Mouse (Mus musculus) liver, embryonic 12.5 days (tissue): ENCODE data around the gene Pdzk1ip1. TPM values are rescaled to one million over a fixed set of nuclear protein-coding genes. Genes with fewer than 3 reads are reported as not detected.

Experiments used
- ATAC-seq: fragments of 200-750 bp; cut with Nextera tagmentation; 2 replicates; pipeline ENCODE4 v1.8.0; 2017; ENCODE audit warnings: moderate number of reproducible peaks, mild to moderate bottlenecking, moderate library complexity
- H3K27ac ChIP-seq: fragments of 300-500 bp; sonication (generic); 2 replicates; pipeline ENCODE4 v1.5.1; 2016; ENCODE audit warnings: mild to moderate bottlenecking
- H3K27me3 ChIP-seq: fragments of 300-500 bp; sonication (generic); replicated peaks from 2 replicates; pipeline ENCODE4 v1.6.1; 2016; ENCODE audit warnings: mild to moderate bottlenecking, moderate library complexity
- H3K36me3 ChIP-seq: fragments of 300-500 bp; sonication (generic); 2 replicates; pipeline ENCODE4 v1.6.1; 2016; ENCODE audit warnings: mild to moderate bottlenecking, moderate library complexity
- H3K4me1 ChIP-seq: fragments of 300-500 bp; sonication (generic); 2 replicates; pipeline ENCODE4 v1.6.1; 2016
- H3K4me2 ChIP-seq: fragments of 300-500 bp; sonication (generic); 2 replicates; pipeline ENCODE4 v1.6.1; 2016; ENCODE audit warnings: mild to moderate bottlenecking, moderate library complexity
- H3K4me3 ChIP-seq: fragments of 300-500 bp; sonication (generic); 2 replicates; pipeline ENCODE4 v1.5.1; 2016; ENCODE audit warnings: mild to moderate bottlenecking, moderate library complexity
- H3K9ac ChIP-seq: fragments of 300-500 bp; sonication (generic); 2 replicates; pipeline ENCODE4 v1.6.1; 2016; ENCODE audit warnings: mild to moderate bottlenecking, moderate library complexity
- H3K9me3 ChIP-seq: fragments of 300-500 bp; sonication (generic); replicated peaks from 2 replicates; pipeline ENCODE4 v1.6.1; 2016; ENCODE audit warnings: mild to moderate bottlenecking, moderate library complexity
- whole genome bisulfite sequencing: fragments of 180-500 bp; shearing (Covaris S2); methylation state at CpG from one replicate; pipeline ENCODE4 v1.1.7; 2016; ENCODE audit not compliant: insufficient replicate concordance; 5-methylcytosine and 5-hydroxymethylcytosine counted together
- polyA plus RNA-seq: library from polyadenylated mRNA; unstranded; fragments of >200 nt; fragmentation: Nextera tagmentation; extraction: Ambion mirVana; gene quantifications from 2 replicates; pipeline ENCODE4 v1.2.1, GENCODE M21; 2016

Pdzk1ip1 gene
- polyA plus RNA-seq, 1 experiment from 2014 or later, result 30.2 TPM

DNA sequence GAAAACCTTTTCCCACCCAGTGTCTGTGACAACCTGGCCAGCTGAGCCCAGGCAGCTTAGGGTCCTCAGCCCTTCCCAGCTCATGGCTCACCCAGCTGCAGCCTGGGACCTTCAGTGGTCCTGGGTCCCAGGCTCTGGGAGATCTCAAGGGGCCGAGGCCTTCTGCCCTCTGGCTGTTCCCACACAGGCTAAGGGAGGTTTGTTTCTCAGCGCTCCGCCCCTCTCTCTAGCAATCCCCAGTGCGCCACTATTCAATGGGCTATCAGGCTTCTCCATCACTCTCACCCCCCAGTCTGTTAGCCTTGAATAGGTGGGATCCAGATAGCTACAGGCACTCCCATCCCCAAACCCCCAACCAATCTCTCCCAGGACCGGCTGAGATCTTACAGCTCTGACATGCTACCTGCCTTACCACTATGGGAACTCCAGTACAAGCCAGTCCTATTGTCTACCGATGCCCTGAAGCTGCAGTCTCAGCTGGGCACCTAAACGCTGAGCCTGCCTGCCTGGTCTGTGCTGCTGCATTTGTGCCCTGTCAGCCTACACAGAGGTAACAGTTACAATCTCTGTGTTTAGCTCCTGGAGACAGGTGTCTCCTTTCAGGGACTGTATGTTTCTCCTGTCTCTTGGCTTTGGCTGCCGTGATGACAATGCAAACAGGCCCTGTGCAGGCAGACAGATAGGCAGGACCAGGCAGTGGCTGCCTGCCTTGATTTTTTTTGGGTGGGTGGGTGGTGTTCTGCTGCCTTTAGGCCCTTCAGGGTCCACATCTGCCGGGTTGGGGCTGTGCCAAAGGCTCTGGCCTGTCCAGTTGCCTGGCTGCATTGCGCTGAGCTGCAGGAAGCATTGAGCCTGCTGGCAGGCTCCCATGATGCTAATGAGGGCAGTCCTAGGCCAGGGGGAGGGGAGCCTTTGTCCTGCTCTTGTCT, 9.4 kb upstream of the Pdzk1ip1 start:
- Histone ChIP-seq H3K4me1 (peaks cover 58% of the 10 kb centered on the region), H3K4me3 (no peak overlapping the region), H3K9me3 (no peaks in the 10 kb centered on the region), H3K27me3 (no peaks in the 10 kb centered on the region), H3K4me2 (no peak overlapping the region), H3K27ac (no peak overlapping the region), H3K9ac (no peak overlapping the region), H3K36me3 (no peaks in the 10 kb centered on the region)
- peak; percentile 17; the same call in 1 of the 2 replicates for ATAC-seq
- 48% methylated on average over 10 of the region's 10 CpGs for WGBS

DNA sequence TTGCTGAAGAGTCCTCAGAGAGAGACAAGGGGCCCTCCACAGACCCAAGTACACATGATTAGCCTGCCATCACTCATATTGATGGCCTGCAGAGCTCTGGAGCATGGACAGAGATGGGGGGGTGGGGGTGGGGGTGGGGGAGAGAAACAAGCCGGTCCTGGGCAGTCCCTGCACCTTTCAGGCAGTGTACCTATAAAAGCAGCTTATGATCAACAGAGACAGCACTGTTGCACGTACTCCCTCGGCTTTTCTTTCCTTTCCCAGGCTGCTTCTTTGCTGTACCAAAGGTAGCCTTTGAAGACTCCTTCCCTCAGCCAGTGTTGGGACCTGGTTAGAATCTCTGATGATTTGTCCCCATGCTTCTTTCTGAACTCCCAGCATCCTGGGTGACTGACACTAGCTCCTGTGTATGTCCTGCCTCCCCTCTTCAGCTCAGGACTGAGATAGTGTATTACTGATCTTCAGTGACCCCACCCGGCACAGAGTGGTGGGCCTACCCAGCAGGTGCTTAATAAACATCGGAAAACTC, 8.6 kb upstream of the Pdzk1ip1 start:
- 61% methylated on average over 5 of the region's 5 CpGs for WGBS
- no peak overlapping the region for H3K4me3 ChIP-seq
- no peaks in the 10 kb centered on the region for H3K27me3 ChIP-seq

DNA sequence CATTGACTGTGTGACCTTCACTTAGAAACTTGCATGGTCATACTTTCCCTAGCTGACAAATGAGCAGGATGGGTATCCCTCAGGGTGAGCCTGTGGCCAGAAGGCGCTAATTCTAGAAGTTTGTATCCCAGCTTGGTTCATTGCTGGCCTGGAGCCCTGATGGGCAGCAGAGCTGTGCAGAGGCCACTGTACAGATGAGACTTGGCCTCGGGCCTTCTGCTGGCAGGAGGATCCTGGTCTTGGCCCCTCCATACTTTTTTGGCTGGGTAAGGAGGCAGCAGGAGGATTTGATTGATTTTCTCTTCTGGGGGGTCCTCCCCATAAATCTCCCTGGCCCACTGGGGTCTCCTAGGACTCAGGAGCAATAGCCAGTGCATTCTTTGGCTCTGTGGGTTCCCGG, 5.5 kb upstream of the Pdzk1ip1 start:
- Histone ChIP-seq H3K27ac (no peak overlapping the region), H3K4me2 (no peak overlapping the region), H3K4me3 (no peak overlapping the region), H3K4me1 (peaks cover 67% of the 10 kb centered on the region), H3K27me3 (peaks cover 11% of the 10 kb centered on the region), H3K9ac (no peak overlapping the region), H3K36me3 (no peaks in the 10 kb centered on the region), H3K9me3 (no peaks in the 10 kb centered on the region)
- ATAC-seq, result no peak
- WGBS, result 88% methylated on average over 3 of the region's 3 CpGs

More for the DNA sequence above, 8.6 kb upstream of the Pdzk1ip1 start:
- Histone ChIP-seq H3K4me2 (no peak overlapping the region), H3K27ac (peak overlapping the region; percentile 13; the same call in 1 of the 2 replicates), H3K4me1 (peaks cover 56% of the 10 kb centered on the region), H3K9ac (no peak overlapping the region), H3K9me3 (no peaks in the 10 kb centered on the region), H3K36me3 (no peaks in the 10 kb centered on the region)
- ATAC-seq, result no peak

DNA sequence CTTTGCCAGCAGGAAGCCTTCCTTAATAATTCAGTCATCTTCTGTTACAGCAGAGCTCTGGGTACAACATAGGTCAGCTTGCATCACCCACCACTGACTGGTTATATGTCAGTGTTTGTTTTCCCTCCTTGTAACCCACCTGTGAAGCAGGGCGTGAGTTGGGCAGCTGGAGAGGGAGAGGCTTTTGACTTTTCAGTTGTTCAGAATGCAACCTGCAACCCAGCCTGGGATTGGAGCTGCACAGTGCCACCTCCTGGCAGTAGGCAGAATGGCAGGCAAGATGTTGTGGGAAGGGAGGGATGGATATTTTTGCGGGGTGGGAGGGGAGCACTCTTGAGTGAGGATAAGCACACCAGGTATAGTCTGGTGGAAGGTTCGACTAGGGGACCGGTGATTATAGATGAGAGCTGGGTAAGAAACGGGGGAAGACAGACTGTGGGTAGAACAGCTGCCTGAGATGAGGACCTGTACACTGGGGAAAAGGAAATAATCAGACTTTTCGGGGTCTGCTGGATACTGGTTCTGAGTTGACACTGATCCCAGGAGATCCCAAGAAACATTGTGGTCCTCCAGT, 2.9 kb upstream of the Pdzk1ip1 start:
- H3K9ac ChIP-seq, result no peak overlapping the region
- H3K4me1 ChIP-seq, result peaks cover 73% of the 10 kb centered on the region
- WGBS, result 19% methylated on average over 6 of the region's 6 CpGs
- H3K27me3 ChIP-seq, result peaks cover 13% of the 10 kb centered on the region
- no peak overlapping the region for H3K4me3 ChIP-seq
- H3K36me3 ChIP-seq, result no peaks in the 10 kb centered on the region
- no peaks in the 10 kb centered on the region for H3K9me3 ChIP-seq
- ATAC-seq, result peak; percentile 50
- H3K27ac ChIP-seq, result no peak overlapping the region; the same call in 1 of the 2 replicates
- H3K4me2 ChIP-seq, result no peak overlapping the region

DNA sequence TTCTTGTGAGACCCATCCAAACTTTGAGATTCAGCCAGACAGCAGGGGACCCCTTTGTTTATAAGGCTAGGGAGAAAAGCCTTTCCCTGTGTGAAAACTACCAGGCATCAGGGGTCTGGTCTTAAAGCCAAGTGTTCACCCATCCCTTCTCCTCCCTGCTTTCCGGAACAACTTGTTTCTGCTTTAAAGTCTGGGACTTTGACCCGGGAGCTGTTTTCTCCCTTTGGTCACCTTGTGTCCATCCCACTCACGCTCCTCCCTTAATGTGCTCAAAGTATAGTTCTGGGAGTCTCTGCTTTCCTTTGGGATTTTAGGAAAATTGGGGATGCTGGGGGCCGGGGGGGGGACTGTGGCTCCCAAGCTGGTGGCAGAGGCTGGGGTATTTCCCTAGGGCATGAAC, 2.3 kb upstream of the Pdzk1ip1 start:
- Histone ChIP-seq H3K4me2 (no peak overlapping the region), H3K4me1 (peaks cover 76% of the 10 kb centered on the region), H3K9me3 (no peaks in the 10 kb centered on the region), H3K36me3 (no peaks in the 10 kb centered on the region), H3K9ac (peak overlapping the region; percentile 35; the same call in 1 of the 2 replicates), H3K27me3 (peaks cover 13% of the 10 kb centered on the region), H3K27ac (no peak overlapping the region), H3K4me3 (no peak overlapping the region)
- 66% methylated on average over 4 of the region's 4 CpGs for WGBS
- ATAC-seq, result no peak

DNA sequence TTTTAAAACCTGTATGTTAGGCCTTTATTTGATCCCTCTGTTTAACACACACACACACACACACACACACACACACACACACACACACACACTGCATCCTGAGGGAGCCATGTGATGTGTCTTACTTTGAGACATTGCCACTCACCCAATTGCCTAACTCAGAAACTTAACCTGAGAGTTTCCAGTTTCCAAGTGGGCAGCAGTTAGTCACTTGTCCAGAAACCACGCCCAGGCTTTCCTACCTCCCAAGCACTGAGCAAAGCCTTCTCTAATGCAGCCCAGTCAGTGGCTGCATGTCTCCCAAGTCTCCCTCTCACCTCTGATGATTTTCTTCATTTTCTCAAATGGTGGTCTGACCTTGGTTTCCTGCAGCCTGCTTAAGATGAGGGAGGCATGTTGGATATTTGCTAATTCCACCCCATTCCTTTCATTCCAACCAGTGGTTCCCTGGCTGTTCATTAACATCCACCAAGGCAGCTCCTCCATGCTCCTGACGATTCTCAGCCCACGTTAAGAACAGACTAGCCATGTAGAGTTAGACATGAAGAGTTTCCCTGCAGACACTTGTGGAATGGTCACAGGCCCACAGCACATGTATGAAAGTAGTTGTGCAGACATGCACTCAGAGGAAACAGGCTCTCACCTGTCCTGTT, 1.6 kb upstream of the Pdzk1ip1 start:
- no peak overlapping the region for H3K4me3 ChIP-seq
- H3K4me2 ChIP-seq, result no peak overlapping the region
- peak overlapping the region; percentile 35; the same call in 1 of the 2 replicates for H3K9ac ChIP-seq
- no peaks in the 10 kb centered on the region for H3K36me3 ChIP-seq
- peaks cover 13% of the 10 kb centered on the region for H3K27me3 ChIP-seq
- peaks cover 76% of the 10 kb centered on the region for H3K4me1 ChIP-seq
- ATAC-seq, result no peak
- WGBS, result 64% methylated on average over 3 of the region's 3 CpGs
- no peaks in the 10 kb centered on the region for H3K9me3 ChIP-seq
- H3K27ac ChIP-seq, result peak overlapping the region; percentile 23; the same call in 1 of the 2 replicates

DNA sequence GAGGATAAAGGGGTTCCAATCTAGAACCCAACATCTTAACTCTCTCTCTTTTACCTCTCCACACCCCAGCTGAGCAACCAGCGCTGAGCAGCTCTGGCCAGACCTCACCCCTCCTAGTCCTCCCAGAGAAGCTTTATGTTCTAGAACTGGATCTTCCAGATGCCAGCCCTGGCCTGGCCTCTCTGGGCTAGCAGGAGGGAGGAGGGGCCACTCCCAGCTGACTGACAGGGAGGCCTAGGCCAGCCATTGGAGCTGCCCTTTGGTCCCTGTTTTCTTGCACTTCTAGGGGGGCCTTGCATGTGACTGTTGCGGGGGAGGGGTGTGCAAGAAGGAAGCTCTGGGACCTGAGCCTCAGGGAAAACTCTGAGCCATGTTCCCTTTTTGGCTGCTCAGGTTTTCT, 2.1 kb downstream of the Pdzk1ip1 start:
- peaks cover 13% of the 10 kb centered on the region for H3K27me3 ChIP-seq
- 59% methylated on average over 2 of the region's 2 CpGs for WGBS

DNA sequence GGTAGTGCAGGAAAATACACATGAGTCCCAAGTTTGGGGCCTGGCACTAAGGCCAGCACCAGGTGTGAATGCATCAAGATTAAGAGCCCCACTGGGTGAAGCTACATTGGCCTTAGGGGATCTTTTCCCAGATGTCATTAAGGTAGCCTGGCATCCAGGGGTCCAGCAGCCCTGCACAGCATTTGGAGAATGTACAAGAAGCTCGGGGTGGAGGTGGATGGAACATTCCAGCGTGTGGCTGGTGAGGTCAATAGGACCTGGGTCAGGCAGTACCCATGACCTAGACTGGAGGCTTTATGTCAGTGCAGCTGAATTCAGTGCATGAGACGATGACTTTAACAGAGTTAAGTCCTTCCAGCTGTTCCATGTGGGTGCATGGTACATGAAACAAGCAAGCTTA, 3.3 kb downstream of the Pdzk1ip1 start:
- WGBS, result 80% methylated on average over 3 of the region's 3 CpGs
- Histone ChIP-seq H3K4me2 (peak overlapping the region; percentile 79), H3K4me1 (peaks cover 97% of the 10 kb centered on the region), H3K9me3 (no peaks in the 10 kb centered on the region), H3K27me3 (peaks cover 13% of the 10 kb centered on the region), H3K9ac (no peak overlapping the region), H3K4me3 (no peak overlapping the region), H3K36me3 (no peaks in the 10 kb centered on the region), H3K27ac (peak overlapping the region; percentile 99)
- ATAC-seq, result no peak

More for the DNA sequence above, 2.1 kb downstream of the Pdzk1ip1 start:
- H3K4me1 ChIP-seq, result peaks cover 96% of the 10 kb centered on the region
- peak overlapping the region; percentile 51 for H3K9ac ChIP-seq
- H3K36me3 ChIP-seq, result no peaks in the 10 kb centered on the region
- H3K9me3 ChIP-seq, result no peaks in the 10 kb centered on the region
- H3K27ac ChIP-seq, result peak overlapping the region; percentile 99
- peak overlapping the region; percentile 47 for H3K4me3 ChIP-seq
- H3K4me2 ChIP-seq, result peak overlapping the region; percentile 79
- peak; percentile 14; the same call in 1 of the 2 replicates for ATAC-seq

DNA sequence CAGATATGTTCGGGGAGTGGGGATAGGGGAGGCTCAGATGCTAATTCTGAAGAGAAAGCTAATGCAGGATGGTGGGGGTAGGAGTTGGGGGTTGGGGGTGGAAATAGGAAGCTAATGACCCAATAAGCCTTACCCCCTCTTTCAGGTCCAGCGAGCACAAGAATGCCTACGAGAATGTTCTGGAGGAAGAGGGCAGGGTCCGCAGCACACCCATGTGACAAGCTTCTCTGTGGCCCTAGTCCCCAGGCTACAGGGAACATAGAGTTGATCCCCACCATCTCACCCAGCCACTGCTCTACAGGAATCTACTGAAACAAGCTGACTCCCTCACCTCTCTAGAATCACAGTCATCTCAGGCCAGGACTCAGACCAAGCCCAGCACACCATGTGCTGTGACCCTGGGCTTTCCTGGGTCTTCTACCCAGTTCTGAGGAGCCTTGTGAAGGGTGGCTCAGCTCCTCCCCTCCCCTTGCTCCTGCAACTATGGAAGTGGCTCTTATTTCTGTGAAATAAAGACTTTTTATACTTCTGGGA, 4.9 kb downstream of the Pdzk1ip1 start:
- Histone ChIP-seq H3K4me2 (peak overlapping the region; percentile 79), H3K9me3 (no peaks in the 10 kb centered on the region), H3K27ac (peak overlapping the region; percentile 99), H3K27me3 (no peaks in the 10 kb centered on the region; the same call in 1 of the 2 replicates), H3K36me3 (no peaks in the 10 kb centered on the region), H3K9ac (peak overlapping the region; percentile 75), H3K4me3 (peak overlapping the region; percentile 13; the same call in 1 of the 2 replicates), H3K4me1 (peaks cover 97% of the 10 kb centered on the region)
- 72% methylated on average over 4 of the region's 4 CpGs for WGBS
- no peak for ATAC-seq

DNA sequence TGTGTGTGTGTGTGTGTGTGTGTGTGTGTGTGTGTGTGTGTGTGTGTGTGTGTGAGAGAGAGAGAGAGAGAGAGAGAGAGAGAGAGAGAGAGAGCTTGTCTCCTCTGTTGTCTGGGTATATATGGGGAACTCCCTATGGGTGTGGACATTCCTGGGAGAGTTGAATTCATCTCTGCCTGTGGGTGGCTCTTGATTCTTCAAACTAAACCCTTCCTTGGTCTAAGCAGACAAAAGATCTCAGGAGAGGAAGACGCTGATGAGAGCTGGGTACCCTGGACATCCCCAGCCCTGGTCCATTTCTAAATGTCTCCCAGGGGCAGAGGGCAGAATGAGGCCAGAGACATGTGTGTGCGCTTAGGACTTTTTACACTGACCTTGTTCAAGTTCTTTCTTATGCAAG, 5.5 kb downstream of the Pdzk1ip1 start:
- no peaks in the 10 kb centered on the region; the same call in 1 of the 2 replicates for H3K27me3 ChIP-seq
- no peak for ATAC-seq
- H3K4me1 ChIP-seq, result peaks cover 93% of the 10 kb centered on the region
- H3K4me3 ChIP-seq, result peak overlapping the region; percentile 13; the same call in 1 of the 2 replicates
- H3K9ac ChIP-seq, result peak overlapping the region; percentile 75
- no peaks in the 10 kb centered on the region for H3K9me3 ChIP-seq
- H3K27ac ChIP-seq, result peak overlapping the region; percentile 99
- 63% methylated on average over 2 of the region's 2 CpGs for whole genome bisulfite sequencing
- no peaks in the 10 kb centered on the region for H3K36me3 ChIP-seq
- H3K4me2 ChIP-seq, result peak overlapping the region; percentile 79

DNA sequence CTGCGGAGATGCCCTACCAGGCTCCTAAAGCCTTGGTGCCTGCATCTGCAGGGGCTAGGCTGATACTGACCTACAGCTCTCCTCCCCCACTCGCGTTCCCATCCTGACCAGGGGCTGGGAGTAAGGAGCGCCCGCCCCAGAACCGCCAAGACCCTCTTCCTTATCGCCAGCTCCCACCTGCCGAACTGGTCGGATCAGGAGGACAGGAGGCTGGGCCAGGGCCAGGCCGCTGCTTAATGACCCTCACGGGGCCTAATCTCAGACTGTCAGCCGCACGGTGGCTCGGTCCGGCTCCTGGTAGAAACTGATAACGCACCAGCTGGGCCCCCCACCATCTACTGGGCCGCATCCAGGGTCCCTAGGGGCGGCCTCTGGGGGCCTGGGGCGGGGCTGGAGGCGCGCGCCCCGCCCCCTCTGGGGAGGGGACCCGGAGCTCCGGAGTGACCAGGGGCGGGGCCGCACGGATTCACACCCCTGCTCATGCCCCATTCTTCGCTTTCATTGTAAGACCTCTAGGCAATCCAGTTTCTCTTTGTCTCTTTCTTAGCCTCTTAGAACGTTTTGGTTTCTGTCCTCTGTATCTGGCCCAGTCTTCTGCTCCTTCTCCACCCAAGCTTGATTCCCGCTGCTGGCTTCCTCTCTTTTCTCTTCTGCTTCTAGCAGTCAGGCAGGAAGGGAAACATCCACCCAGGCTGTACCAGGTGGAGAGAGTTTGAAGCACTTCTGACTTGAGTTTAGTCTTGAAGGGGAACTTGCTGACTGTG, 7.3 kb downstream of the Pdzk1ip1 start:
- Histone ChIP-seq H3K4me3 (peak overlapping the region; percentile 51), H3K9ac (peak overlapping the region; percentile 77), H3K36me3 (no peaks in the 10 kb centered on the region), H3K4me2 (peak overlapping the region; percentile 79), H3K27me3 (no peaks in the 10 kb centered on the region), H3K4me1 (peaks cover 77% of the 10 kb centered on the region), H3K27ac (peak overlapping the region; percentile 99), H3K9me3 (no peaks in the 10 kb centered on the region)
- ATAC-seq, result peak; percentile 93
- WGBS, result 0% methylated on average over 31 of the region's 31 CpGs
